Mouse (Mus musculus) urinary bladder, postnatal 25 days (tissue): ENCODE measurements at regions not wholly inside any gene's neighbourhood (a gene's known extent, or its start where the extent isn't known, plus 50 kb on each side); places are given as distances from the start of the nearest gene placed in this dataset.

Source experiments
- DNase-seq: peaks from one replicate; pipeline ENCODE4 v3.0.0; 2022; ENCODE audit warnings: low spot score

DNA sequence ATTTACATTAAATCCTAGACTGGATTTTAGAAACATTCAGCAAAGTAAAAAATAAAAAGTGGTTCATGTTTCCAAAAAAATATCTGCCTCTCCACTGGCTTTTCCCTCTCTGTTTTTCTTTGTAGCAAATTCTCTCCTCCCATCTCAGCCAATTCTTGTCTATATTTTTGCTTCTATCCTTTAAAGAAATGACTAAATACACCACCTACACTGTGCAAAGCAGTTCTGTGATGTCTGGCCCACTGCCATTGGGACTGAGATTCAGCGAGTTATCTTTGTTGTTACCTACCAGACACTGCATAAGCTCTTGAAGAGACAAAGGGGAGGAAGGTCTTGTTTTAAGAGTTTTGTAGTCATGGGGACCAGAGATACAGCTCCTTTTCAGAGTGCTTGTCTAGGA is 835.8 kb upstream of the Klhl29 start:
- no peak for DNase-seq

DNA sequence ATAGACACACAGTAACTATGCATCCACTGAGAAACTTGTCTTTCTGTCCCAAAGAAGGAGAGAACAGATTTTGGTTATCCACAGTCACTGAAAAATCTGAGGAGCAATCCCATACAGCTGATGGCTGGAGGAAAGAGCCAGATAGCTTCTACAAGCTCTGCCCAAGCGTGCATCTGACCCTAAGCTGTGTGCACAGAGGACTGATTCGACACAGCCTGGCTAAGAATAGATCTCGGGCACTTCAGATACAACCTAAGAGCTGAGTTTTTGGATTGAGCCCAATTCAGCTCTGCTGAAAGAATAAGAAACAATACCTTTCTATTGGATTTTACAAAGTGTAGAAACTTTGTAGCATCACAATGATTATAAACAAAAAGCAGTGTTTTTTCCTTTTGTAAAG is 813.8 kb upstream of the Klhl29 start:
- no peak for DNase-seq

DNA sequence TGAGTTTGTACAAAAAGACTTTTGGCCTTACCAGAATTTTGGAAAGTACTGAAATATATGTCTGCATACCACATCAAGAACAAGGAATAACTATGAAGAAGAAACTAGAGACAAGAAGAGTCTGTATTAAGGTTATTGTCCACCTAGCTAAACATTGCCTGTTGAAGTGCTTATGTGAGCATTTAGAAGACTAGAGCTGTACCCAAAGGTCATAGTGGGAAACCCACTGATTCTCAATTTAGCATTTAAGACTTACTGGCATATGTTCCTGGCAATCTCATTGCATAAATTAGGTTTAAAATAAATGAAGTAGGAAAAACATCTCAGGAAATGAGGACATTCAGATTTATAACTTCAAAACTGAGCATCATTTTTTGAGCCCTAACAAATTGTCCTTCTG is 793.3 kb upstream of the Klhl29 start:
- DNase-seq: no peak

DNA sequence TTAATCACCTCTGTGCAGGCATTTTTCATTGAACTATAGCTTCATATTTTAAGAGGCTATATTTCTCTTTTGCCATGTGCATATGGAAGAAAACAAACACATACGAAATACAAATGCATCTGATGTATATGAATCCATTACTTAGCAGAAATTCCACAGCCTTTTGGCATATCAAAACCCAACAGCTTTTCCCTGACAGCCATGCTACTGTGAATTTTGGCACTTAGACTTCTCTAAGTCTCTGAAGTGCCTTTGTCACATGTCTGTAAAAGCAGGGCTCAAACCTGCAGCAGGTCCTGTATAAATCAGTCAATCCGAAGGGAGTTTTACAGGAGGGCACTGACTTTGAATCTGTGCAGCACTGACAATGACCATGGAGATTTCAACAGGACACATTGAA is 778.8 kb upstream of the Klhl29 start:
- no peak for DNase-seq

DNA sequence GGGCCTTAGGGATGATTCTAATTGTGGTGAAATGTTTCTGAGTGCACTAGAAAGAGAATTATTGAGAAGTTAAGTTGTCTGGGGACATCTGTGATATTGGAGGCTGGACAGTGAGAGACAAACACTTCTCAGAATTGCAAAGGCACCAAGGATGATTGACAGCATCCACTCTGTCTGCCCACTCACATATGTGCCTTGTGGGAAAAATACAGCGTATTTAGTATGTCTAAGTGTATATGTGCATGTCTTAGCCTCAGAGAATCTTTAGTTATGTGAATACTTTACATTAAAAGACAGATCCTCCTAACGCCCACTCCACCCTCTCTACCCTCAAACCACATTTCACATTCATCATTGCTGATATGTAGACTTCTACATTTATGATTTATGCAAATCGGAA is 776.0 kb upstream of the Klhl29 start:
- DNase-seq: no peak

DNA sequence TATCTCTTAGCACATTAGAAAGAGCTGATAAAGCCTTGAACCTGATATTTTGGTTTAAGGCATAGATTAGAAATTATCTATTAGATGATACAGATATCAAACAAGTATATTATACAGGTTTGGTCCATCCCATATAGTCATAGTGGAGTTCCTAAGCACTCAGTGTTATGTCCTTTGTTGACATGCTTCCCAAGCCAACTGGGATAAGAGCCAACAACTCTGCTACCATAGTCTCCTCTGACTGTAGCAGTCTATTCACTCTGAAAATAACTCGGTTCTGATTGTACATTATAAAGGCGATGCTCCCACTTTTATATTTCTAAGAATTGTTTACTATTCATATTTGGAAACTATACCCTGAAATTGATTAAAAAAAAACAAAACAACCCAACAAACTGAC is 757.0 kb upstream of the Klhl29 start:
- no peak for DNase-seq

DNA sequence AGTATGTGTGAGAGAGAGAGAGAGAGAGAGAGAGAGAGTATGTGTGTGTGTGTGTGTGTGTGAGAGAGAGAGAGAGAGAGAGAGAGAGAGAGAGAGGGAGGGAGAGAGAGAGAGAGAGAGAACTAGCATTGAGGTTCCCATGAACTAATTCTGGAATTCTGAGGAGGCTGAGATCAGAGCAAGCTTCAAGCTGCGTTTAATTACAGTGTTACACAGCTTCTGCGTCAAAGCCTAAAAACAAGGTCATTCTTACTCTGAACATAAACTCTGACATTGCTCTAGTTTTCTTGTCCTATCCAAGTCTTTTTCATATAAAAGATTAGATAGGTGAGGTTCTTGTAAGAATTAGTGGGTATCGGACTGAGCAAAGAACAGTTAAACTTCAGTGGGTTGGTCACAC is 744.1 kb upstream of the Klhl29 start:
- DNase-seq: no peak

DNA sequence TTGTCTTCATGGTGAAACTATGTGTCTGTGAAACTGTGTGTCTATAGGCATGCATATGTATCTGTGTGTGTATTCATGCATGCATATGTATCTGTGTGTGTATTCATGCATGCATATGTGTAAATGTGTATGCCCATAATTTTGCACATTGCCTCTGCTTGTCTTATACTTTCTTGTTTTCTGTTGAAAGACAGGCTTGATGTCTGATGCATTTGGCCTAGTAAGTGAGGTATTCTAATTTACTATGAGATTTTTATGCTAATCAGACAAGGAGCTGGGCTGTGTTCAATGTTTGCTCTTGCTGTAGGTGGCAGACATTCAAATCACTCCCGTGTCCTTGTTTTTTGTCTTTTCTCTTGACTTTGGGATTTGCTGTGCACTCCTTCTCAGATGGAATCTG is 739.8 kb upstream of the Klhl29 start:
- no peak for DNase-seq

DNA sequence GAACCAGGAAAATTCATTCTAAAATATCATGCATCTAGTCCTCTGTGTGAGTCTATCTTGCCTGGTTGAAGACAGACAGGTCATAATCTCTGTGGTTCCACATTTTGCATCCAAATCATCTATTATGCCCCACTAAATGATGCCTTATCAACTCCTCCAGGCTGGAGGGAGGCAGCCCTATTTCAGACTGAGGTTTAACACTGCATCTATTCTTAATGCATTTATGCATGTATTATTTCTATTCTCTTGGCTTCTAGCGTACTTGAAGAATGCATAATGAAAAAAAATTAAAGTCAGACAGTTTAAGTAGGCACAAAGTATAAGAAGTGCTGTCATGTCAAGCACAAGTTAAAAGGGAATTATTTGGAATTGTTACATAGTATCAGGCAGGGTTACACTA is 721.8 kb upstream of the Klhl29 start:
- DNase-seq: no peak

DNA sequence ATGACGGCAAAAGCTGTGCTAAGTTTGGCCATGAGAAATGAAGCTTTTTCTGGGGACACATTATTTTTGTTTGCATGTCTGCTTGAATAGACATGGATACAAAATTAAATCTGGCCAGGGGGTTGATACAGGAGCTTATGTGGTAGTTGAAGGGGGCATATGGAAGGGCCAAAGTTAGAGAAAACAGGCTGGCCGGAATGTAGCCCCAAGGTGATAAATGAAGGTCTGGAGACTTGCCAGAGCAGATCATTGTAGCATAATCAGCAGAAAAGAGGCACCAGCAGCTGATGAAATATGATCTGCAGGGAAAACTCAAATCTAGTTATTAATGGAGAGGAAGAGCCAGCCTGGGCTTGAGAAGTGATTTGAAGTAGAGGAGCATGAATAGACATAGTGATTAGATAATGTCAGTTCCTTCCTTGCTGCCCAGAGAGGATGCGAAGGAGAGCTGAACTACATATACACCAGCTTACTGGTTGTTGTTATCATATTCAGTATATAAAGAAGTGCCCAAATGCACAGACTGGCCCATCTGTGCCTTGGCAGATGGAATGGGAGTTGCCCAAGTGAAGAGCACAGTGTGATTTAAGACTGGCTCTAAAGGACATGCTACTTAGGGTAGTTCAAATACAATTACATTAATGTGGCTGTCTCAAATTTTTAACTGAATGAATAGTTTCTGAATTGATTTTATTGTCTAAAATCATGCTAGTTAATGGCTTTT is 712.3 kb upstream of the Klhl29 start:
- no peak for DNase-seq

DNA sequence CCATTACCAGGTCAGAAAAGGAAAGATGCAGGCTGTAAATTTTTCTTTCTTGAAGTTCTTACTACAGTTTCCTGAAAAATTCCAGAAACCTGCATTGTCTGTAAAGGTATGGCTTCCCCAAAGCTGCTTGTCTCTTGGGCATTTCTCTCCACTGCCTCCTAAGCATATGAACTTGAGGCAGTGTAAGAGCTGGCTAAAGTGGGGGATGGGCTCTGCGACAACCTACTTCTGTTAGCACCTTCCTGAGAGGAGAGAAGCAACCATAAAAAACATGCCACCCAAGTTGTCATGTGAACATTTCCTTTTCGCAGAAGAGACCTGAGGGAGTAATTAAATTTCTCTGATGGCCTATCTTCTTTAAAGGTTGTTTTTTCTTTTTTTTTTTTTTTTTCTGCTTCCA is 711.6 kb upstream of the Klhl29 start:
- DNase-seq: no peak

DNA sequence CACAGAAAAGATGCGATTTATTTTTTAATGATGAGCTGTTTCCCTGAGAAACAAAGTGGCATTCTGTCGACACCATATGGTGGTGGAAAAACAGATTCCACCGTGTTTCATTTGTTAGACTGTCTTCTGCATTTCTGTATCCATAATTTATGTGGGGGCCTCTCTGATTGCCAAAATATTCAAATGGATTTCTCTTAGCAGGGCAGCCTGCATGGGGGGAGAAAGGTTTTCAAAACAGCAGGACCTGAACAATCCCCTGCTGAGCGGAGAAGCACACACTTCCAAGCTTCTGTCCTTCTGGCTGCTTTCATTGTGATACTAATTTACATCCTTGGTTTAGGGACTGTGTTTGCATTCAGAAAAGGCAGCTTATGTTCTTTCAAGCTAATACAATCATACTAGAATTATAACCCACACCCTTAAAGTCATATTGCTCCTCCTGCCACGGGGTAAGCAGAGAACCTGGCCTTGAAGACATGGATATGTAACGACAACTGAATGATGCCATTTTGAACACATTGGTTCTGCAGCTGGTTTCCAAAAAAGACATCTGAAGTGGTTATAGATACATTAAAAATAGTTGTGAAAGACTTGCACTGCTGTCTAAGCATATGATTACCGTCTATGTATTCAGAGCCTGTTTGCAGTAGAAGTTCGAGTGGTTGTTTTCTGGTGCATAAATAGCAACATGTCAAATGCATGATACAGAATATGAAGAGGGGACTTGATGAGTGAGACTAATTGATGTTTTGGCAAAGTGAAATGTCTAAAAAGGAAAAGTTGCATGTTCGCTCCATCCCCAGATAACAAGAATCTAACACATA is 671.6 kb upstream of the Klhl29 start:
- DNase-seq: no peak

DNA sequence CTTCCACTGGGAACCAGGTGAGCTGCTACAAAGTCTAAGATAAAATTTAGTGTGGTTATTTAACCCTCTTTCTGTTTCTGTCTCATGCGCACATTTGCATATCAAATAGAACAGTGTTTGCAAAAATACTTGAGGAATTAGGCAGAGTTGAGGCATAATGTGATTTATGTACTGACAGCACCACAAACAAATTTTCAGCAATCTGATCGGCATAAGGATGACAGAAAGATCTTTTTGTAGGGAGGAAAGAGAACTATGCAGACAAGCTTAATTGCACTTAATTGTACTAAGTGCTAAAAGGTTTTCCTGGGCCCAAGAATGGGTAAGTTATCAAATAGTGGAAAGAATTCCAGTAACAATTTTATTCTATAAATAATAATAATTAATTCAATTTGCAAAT is 670.6 kb upstream of the Klhl29 start:
- DNase-seq: no peak

DNA sequence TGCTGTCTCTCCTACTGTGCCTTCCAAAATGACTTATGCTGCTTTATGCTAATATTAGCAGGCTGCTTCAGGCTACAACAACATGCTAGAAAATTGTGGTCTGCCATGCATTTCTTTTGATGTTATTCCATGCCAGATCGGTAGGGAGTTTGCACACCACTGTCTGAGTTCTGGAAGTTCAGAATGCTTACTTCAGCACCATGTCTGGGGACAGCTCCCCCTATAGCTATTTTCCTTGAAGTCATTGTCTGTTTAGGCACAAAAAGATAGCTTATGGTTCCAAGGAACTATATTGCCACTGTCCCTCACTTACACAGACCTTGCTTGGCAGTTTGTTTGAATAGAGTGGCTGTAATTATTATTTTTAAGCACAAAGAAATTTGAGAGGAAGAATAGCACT is 666.8 kb upstream of the Klhl29 start:
- DNase-seq: no peak

DNA sequence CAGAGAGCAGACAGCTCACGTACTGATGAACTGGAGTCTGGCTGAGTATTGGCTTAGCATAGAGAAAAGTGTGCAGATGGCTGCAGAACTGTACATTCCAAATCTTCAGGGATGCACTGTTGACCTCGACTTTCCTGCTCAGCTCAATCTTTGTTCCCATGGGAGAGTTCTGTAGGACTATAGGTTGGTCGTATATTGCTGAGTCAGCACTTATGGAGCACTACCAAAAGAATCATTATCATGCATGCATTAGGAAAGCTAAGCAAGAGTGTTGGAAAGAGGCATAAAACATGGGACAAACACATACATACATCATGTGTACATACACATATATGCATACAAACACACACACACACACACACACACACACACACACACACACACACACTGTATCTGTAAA is 648.6 kb upstream of the Klhl29 start:
- DNase-seq: no peak

DNA sequence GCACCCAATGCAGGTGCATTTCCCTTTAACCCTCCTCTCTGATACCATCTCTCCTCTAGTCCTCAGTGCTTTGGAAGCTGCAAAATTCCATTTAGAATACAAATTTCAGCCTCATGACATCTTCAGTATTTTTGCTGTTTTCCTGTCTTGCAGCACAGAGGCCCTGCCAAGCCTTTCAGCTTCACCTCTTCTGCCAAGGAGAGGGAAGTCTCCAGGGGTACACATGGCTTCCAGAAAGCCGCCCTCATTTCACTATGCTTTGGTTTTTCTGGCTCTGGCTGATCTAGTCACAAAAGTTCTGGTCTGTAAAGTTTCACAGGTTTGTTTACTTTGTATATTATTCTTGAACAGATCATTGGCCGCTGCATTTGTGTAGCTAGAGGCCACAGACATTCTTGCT is 647.0 kb upstream of the Klhl29 start:
- no peak for DNase-seq

DNA sequence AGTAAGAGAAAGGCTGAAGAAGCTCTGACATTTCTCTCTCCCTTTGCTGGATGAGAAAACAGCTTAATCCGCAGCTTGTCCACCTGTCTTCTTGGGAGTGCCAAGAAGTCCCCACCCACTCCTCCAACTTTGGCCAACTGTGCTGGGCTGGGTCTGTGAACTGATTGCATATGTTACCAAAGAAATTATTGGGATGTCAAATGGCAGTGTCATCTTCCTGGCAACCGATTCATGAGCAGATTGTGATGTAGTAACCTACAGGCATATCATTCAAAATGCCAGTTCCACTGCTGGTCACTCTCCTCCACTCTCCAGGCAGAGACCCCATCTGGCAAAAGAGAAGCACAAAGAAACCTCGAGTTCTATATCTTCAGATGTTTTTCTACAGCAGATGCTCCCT is 625.5 kb upstream of the Klhl29 start:
- DNase-seq: no peak

DNA sequence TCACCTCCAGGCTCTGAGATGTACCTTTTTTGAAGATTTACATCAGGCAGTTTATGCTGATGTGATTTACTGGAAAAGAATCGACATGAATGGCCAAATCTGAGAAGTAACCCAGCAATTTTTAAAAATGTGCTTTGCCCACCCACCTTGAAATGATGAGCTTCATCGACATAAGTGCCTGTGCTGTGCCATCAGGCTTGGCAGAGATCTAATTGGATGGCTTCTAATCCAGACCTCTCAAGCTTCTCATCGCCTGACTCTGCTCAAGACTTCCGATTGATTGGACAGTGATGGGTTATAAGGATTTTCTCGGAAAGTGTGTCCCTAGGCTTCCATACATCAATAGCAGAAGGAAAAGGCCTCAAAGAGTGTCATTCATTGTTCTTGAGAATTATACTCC is 621.9 kb upstream of the Klhl29 start:
- DNase-seq: no peak

DNA sequence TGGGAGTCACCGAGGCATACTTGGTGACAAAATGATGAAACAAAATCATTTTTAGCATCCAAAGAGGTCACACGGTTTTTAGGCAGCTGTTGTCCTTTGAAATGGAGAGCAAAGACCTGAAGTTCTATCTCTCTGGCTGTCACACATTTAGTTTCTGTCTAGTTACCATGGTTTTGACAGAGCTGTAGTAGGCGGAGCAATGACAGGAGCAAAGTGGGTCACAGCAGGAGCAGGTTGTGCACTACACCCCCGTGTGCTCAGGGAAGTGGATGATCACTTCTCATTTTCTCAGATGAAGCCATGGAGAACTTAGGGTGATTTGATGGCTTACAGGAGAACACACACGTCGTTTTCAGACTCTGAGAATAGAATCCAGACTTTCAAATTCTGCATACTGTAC is 621.2 kb upstream of the Klhl29 start:
- DNase-seq: no peak

DNA sequence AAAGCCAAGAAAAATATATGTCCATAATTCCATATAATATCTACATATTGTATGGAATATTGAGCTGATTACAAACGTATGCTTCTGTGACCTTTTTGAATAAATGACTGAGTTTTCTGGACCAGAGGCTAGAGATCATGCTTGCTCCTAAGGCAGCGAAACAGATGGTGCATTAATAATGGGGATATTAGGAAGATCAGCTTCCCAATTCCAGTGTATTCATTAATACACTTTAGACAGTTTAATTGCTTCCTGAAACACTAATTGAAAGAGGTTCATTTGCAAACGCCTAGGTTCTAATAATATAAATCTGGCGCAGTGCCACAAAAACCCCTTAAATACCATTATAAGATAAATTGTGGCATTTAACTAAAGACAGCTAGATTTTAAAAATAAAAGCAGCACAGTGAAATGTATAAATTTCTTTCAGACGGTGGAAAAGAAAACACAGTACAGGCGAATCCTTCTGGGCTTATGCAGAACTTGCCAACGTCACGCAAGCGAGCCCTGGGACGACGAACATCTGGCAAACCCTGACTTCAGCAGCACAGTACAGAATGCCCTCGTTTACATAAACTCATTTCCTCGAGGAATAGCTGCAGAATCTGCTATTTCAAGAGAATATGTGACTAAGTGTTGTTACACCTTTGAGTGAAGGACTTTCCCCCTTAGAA is 608.6 kb upstream of the Klhl29 start:
- no peak for DNase-seq

DNA sequence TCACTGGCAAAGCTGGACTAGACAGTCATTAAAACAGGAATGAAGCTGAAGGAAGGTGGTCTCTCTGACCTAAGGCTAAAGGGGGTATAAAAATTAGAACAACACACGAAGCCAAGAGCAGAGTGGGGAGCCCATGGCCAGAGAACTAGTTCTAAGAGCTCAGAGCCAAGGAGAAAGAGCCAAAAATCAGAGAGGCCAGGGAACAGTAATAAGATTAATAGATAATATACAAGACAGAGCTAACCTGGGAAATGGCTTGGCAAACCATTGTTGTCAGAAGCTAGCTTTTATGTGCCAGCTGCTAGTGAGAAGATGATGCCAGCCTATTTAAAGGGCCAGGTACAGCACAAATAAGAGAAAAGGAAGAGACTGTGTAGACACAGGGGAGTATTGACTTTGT is 606.6 kb upstream of the Klhl29 start:
- no peak for DNase-seq

DNA sequence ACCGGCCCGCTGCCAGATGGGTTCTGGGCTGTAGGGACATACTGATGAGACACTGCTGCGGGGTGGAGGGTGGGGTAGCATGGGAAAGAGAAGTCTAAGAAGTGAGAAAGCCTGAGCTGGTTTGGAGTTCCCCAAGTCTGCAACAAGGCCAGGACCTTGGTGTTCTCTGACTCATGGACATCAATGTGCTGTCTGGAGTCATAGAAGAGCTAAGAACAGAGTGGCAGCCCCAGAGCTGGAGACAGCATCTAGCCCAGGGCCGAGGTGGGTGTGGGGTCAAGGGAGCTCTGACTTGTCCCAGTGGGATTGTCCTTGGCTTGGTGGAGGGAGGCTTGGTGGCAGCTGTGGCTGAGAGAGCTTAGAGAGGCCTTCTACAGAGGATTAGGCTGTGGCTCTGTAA is 600.4 kb upstream of the Klhl29 start:
- DNase-seq: no peak

DNA sequence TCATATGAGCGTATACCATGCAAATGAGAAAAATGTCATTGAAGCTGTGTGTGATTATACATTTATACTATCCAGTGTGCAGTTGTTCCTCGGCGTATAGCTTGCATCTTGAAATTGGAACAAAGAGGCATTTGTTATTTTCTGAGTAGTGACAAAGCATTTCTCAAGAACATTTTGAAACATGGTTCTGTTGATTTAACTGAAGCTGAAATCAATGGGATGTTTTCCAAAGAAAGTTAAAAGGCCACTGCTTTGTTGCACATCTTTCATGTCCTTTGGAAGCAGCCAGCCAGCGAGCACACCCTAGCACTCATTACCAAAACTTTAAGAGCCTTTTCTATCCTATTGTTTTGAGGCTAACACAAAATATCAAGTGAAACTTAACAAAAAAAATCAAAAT is 594.1 kb upstream of the Klhl29 start:
- no peak for DNase-seq
